Mouse (Mus musculus): Measurements from ENCODE around the gene Map4k1. TPM values are rescaled to one million over a fixed set of nuclear protein-coding genes. Genes with fewer than 3 reads are reported as not detected.

Map4k1 gene
- polyA plus RNA-seq, 1 experiment from 2014 or later = 6.3 TPM

GRCm38 (mm10) chr7:28945416-28946270 lies 36.2 kb upstream of the Map4k1 start:
- Histone ChIP-seq H3K4me2 (replicated peaks) (peak overlapping the region; percentile 33), H3K9ac (0 out of 2 replicates have a peak overlapping the region, but pooled peaks have one; percentile 20), H3K27me3 (replicated peaks) (no peaks in the 10 kb centered on the region), H3K4me3 (replicated peaks) (no peak overlapping the region), H3K27ac (peak overlapping the region; percentile 92), H3K4me1 (replicated peaks) (peaks cover 77% of the 10 kb centered on the region), H3K36me3 (peaks cover 3% of the 10 kb centered on the region; the same call in 1 of the 2 replicates), H3K9me3 (no peaks in the 10 kb centered on the region)
- 25% methylated on average over 10 of the region's 10 CpGs for WGBS
- peak; percentile 57 for ATAC-seq

- Histone ChIP-seq H3K36me3 (peaks cover 3% of the 10 kb centered on the region; the same call in 1 of the 2 replicates), H3K4me3 (replicated peaks) (no peak overlapping the region), H3K4me2 (replicated peaks) (peak overlapping the region; percentile 33; the same call in 1 of the 2 replicates), H3K4me1 (replicated peaks) (peaks cover 82% of the 10 kb centered on the region), H3K9ac (0 out of 2 replicates have a peak overlapping the region, but pooled peaks have one; percentile 20), H3K27ac (peak overlapping the region; percentile 92), H3K27me3 (replicated peaks) (no peaks in the 10 kb centered on the region), H3K9me3 (no peaks in the 10 kb centered on the region)
- ATAC-seq = no peak
- 6% methylated on average over 1 of the region's 1 CpGs for WGBS
These were observed 35.6 kb upstream of the Map4k1 start for GRCm38 (mm10) chr7:28946271-28946610.

GRCm38 (mm10) chr7:28948746-28949145 lies 33.1 kb upstream of the Map4k1 start:
- ATAC-seq = no peak
- Histone ChIP-seq H3K9me3 (no peaks in the 10 kb centered on the region), H3K36me3 (peaks cover 3% of the 10 kb centered on the region; the same call in 1 of the 2 replicates), H3K9ac (no peak overlapping the region), H3K27me3 (replicated peaks) (no peaks in the 10 kb centered on the region), H3K4me3 (replicated peaks) (no peak overlapping the region), H3K4me2 (replicated peaks) (no peak overlapping the region), H3K27ac (peak overlapping the region; percentile 29; the same call in 1 of the 2 replicates), H3K4me1 (replicated peaks) (peaks cover 81% of the 10 kb centered on the region)
- WGBS = 88% methylated on average over 7 of the region's 7 CpGs

GRCm38 (mm10) chr7:28949298-28949697 lies 32.6 kb upstream of the Map4k1 start:
- Histone ChIP-seq H3K36me3 (peaks cover 3% of the 10 kb centered on the region; the same call in 1 of the 2 replicates), H3K4me3 (replicated peaks) (no peak overlapping the region), H3K4me2 (replicated peaks) (no peak overlapping the region), H3K9me3 (no peaks in the 10 kb centered on the region), H3K27ac (peak overlapping the region; percentile 29), H3K27me3 (replicated peaks) (no peaks in the 10 kb centered on the region), H3K4me1 (replicated peaks) (peaks cover 83% of the 10 kb centered on the region), H3K9ac (no peak overlapping the region)
- ATAC-seq = no peak
- 65% methylated on average over 2 of the region's 2 CpGs for WGBS

- H3K4me3 ChIP-seq (replicated peaks) = no peak overlapping the region
- peak; percentile 57 for ATAC-seq
- no peaks in the 10 kb centered on the region for H3K9me3 ChIP-seq
- peaks cover 3% of the 10 kb centered on the region; the same call in 1 of the 2 replicates for H3K36me3 ChIP-seq
- no peaks in the 10 kb centered on the region for H3K27me3 ChIP-seq (replicated peaks)
- peaks cover 77% of the 10 kb centered on the region for H3K4me1 ChIP-seq (replicated peaks)
- no peak overlapping the region for H3K9ac ChIP-seq
- peak overlapping the region; percentile 74 for H3K27ac ChIP-seq
- WGBS = 68% methylated on average over 10 of the region's 10 CpGs
- H3K4me2 ChIP-seq (replicated peaks) = 0 out of 2 replicates have a peak overlapping the region, but pooled peaks have one; percentile 4
These were observed 31.4 kb upstream of the Map4k1 start for GRCm38 (mm10) chr7:28950346-28951037.

- Histone ChIP-seq H3K27ac (peak overlapping the region; percentile 74; the same call in 1 of the 2 replicates), H3K27me3 (replicated peaks) (no peaks in the 10 kb centered on the region), H3K4me1 (replicated peaks) (peaks cover 69% of the 10 kb centered on the region), H3K9me3 (no peaks in the 10 kb centered on the region), H3K4me2 (replicated peaks) (no peak overlapping the region), H3K4me3 (replicated peaks) (no peak overlapping the region), H3K36me3 (peaks cover 3% of the 10 kb centered on the region; the same call in 1 of the 2 replicates), H3K9ac (0 out of 2 replicates have a peak overlapping the region, but pooled peaks have one; percentile 12)
- WGBS = 55% methylated on average over 2 of the region's 2 CpGs
- no peak for ATAC-seq
These were observed 30.1 kb upstream of the Map4k1 start for GRCm38 (mm10) chr7:28951764-28952163.

- Histone ChIP-seq H3K27ac (peak overlapping the region; percentile 74), H3K4me3 (replicated peaks) (no peak overlapping the region), H3K27me3 (replicated peaks) (no peaks in the 10 kb centered on the region), H3K9ac (no peak overlapping the region), H3K4me1 (replicated peaks) (peaks cover 68% of the 10 kb centered on the region), H3K9me3 (no peaks in the 10 kb centered on the region), H3K4me2 (replicated peaks) (no peak overlapping the region), H3K36me3 (peaks cover 2% of the 10 kb centered on the region; the same call in 1 of the 2 replicates)
- WGBS = 15% methylated on average over 3 of the region's 3 CpGs
- ATAC-seq = no peak
These were observed 29.1 kb upstream of the Map4k1 start for GRCm38 (mm10) chr7:28952786-28953185.

GRCm38 (mm10) chr7:28953476-28954376 lies 28.1 kb upstream of the Map4k1 start:
- peaks cover 67% of the 10 kb centered on the region for H3K4me1 ChIP-seq (replicated peaks)
- peak overlapping the region; percentile 77 for H3K27ac ChIP-seq
- no peaks in the 10 kb centered on the region for H3K36me3 ChIP-seq
- no peak for ATAC-seq
- no peaks in the 10 kb centered on the region for H3K9me3 ChIP-seq
- H3K4me3 ChIP-seq (replicated peaks) = no peak overlapping the region
- H3K9ac ChIP-seq = no peak overlapping the region
- WGBS = 19% methylated on average over 2 of the region's 2 CpGs
- no peaks in the 10 kb centered on the region for H3K27me3 ChIP-seq (replicated peaks)
- H3K4me2 ChIP-seq (replicated peaks) = peak overlapping the region; percentile 15; the same call in 1 of the 2 replicates

GRCm38 (mm10) chr7:28954773-28955172 lies 27.1 kb upstream of the Map4k1 start:
- no peak overlapping the region for H3K4me2 ChIP-seq (replicated peaks)
- H3K27ac ChIP-seq = 0 out of 2 replicates have a peak overlapping the region, but pooled peaks have one; percentile 3
- no peak overlapping the region for H3K9ac ChIP-seq
- no peaks in the 10 kb centered on the region for H3K36me3 ChIP-seq
- no peak for ATAC-seq
- H3K9me3 ChIP-seq = no peaks in the 10 kb centered on the region
- H3K4me1 ChIP-seq (replicated peaks) = peaks cover 63% of the 10 kb centered on the region
- no peak overlapping the region for H3K4me3 ChIP-seq (replicated peaks)
- 82% methylated on average over 4 of the region's 4 CpGs for WGBS
- no peaks in the 10 kb centered on the region for H3K27me3 ChIP-seq (replicated peaks)

GRCm38 (mm10) chr7:28955295-28955897 lies 26.5 kb upstream of the Map4k1 start:
- Histone ChIP-seq H3K27ac (peak overlapping the region; percentile 38; the same call in 1 of the 2 replicates), H3K4me2 (replicated peaks) (no peak overlapping the region)
- 60% methylated on average over 5 of the region's 5 CpGs for WGBS

GRCm38 (mm10) chr7:28956270-28956669 lies 25.6 kb upstream of the Map4k1 start:
- Histone ChIP-seq H3K36me3 (no peaks in the 10 kb centered on the region), H3K4me3 (replicated peaks) (no peak overlapping the region), H3K27ac (no peak overlapping the region), H3K9me3 (no peaks in the 10 kb centered on the region), H3K9ac (no peak overlapping the region), H3K4me2 (replicated peaks) (no peak overlapping the region), H3K27me3 (replicated peaks) (no peaks in the 10 kb centered on the region), H3K4me1 (replicated peaks) (peaks cover 55% of the 10 kb centered on the region)
- WGBS = 81% methylated on average over 1 of the region's 1 CpGs
- ATAC-seq = no peak

More at GRCm38 (mm10) chr7:28955295-28955897, 26.5 kb upstream of the Map4k1 start:
- Histone ChIP-seq H3K27me3 (replicated peaks) (no peaks in the 10 kb centered on the region), H3K4me3 (replicated peaks) (no peak overlapping the region), H3K36me3 (no peaks in the 10 kb centered on the region), H3K9ac (no peak overlapping the region), H3K4me1 (replicated peaks) (peaks cover 61% of the 10 kb centered on the region), H3K9me3 (no peaks in the 10 kb centered on the region)
- ATAC-seq = no peak

Data from intestine, embryonic 15.5 days (tissue).